Mouse (Mus musculus): ENCODE data around the gene Ppard.

Ppard gene

GRCm38 (mm10) chr17:28323786-28324185 is 91.3 kb downstream of the Ppard start:
- CTCF ChIA-PET, result interaction anchor here (0.6 to 2.2 kb wide), 17 partner anchors 8 to 600 kb away, joined by 3 to 10 read pairs (median 3); no protein-coding TSS in a partner anchor
- POLR2A ChIA-PET, result interaction anchor here (0.7 to 45.8 kb wide), 32 partner anchors 0 to 1350 kb away, joined by 3 to 990 read pairs (median 4); partner anchors contain the start of genes Fance (in 3 of the 4), Tead3 (in 2 of the 4), Def6 (in 1 of the 4) and Ppard (in 1 of the 4)

- ChIA-PET CTCF (interaction anchor here (0.6 to 2.2 kb wide), 15 partner anchors 8 to 228 kb away, joined by 3 to 10 read pairs (median 4); no protein-coding TSS in a partner anchor), POLR2A (interaction anchor here (0.7 to 45.8 kb wide), 20 partner anchors 0 to 1351 kb away, joined by 3 to 990 read pairs (median 4); partner anchors contain the start of genes Fance (in 2 of the 4), Tead3 (in 2 of the 4), Ppard (in 1 of the 4) and Rpl10a (in 1 of the 4))
These were observed 91.9 kb downstream of the Ppard start for GRCm38 (mm10) chr17:28324416-28324815.

- POLR2A ChIA-PET, result interaction anchor here in 3 of 4 experiments (0.6 to 45.8 kb wide), 9 partner anchors 2 to 100 kb away, joined by 3 to 990 read pairs (median 4); partner anchors contain the start of genes Fance (in 3 of the 3), Tead3 (in 2 of the 3), Rpl10a (in 1 of the 3) and Tulp1 (in 1 of the 3)
- CTCF ChIA-PET, result interaction anchor here in 2 of 4 experiments (0.5 to 1.4 kb wide), 6 partner anchors 9 to 752 kb away, joined by 3 to 4 read pairs (median 4); partner anchors contain the start of gene Def6 (in 1 of the 2)
These were observed 93.3 kb downstream of the Ppard start for GRCm38 (mm10) chr17:28325751-28326150.

- CTCF ChIA-PET, result interaction anchor here in 3 of 4 experiments (0.6 to 1.7 kb wide), 8 partner anchors 10 to 234 kb away, joined by 3 to 7 read pairs (median 4); partner anchors contain the start of gene Def6 (in 1 of the 3)
- POLR2A ChIA-PET, result interaction anchor here (0.5 to 45.8 kb wide), 30 partner anchors 3 to 262 kb away, joined by 3 to 990 read pairs (median 4); partner anchors contain the start of genes Fance (in 3 of the 4), Def6 (in 1 of the 4), Rpl10a (in 1 of the 4) and Tead3 (in 1 of the 4)
These were observed 94.5 kb downstream of the Ppard start for GRCm38 (mm10) chr17:28326951-28327350.

GRCm38 (mm10) chr17:28327673-28328325 is 95.3 kb downstream of the Ppard start:
- ChIA-PET CTCF (interaction anchor here in 3 of 4 experiments (0.6 to 1.7 kb wide), 7 partner anchors 9 to 120 kb away, joined by 3 to 7 read pairs (median 5); partner anchors contain the start of genes Def6 (in 1 of the 3), Fance (in 1 of the 3) and Tead3 (in 1 of the 3)), POLR2A (interaction anchor here (0.5 to 45.8 kb wide), 36 partner anchors 4 to 261 kb away, joined by 3 to 990 read pairs (median 4); partner anchors contain the start of genes Fance (in 3 of the 4), Def6 (in 1 of the 4), Ppard (in 1 of the 4) and Rpl10a (in 1 of the 4))

GRCm38 (mm10) chr17:28328366-28328928 is 95.9 kb downstream of the Ppard start, which contains the start of gene Rpl10a:
Gene Rpl10a, plus strand, starts transcription at chr17:28328471.
- ChIA-PET POLR2A (interaction anchor here (0.7 to 45.8 kb wide), 51 partner anchors 4 to 774 kb away, joined by 3 to 990 read pairs (median 5); partner anchors contain the start of genes Tead3 (in 3 of the 4), Fance (in 2 of the 4), Tulp1 (in 2 of the 4) and Def6 (in 1 of the 4)), CTCF (interaction anchor here in 1 of 4 experiments (1.0 to 1.4 kb wide), 3 partner anchors 23 to 204 kb away, joined by 3 to 7 read pairs (median 3); partner anchors contain the start of genes Def6 and Tead3)

GRCm38 (mm10) chr17:28328946-28329345 is 96.4 kb downstream of the Ppard start:
- ChIA-PET CTCF (interaction anchor here in 2 of 4 experiments (0.7 to 1.4 kb wide), 5 partner anchors 22 to 203 kb away, joined by 3 to 4 read pairs (median 3); partner anchors contain the start of gene Tead3 (in 1 of the 2)), POLR2A (interaction anchor here in 3 of 4 experiments (0.7 to 45.8 kb wide), 62 partner anchors 5 to 775 kb away, joined by 3 to 990 read pairs (median 4); partner anchors contain the start of genes Fance (in 3 of the 3), Tead3 (in 3 of the 3), Def6 (in 2 of the 3) and Tulp1 (in 2 of the 3))

- ChIA-PET POLR2A (interaction anchor here (0.5 to 45.8 kb wide), 96 partner anchors 5 to 1127 kb away, joined by 3 to 990 read pairs (median 5); partner anchors contain the start of genes Tead3 (in 4 of the 4), Fance (in 3 of the 4), Def6 (in 2 of the 4) and Tulp1 (in 2 of the 4)), CTCF (interaction anchor here (0.6 to 1.9 kb wide), 12 partner anchors 13 to 117 kb away, joined by 3 to 20 read pairs (median 4); partner anchors contain the start of gene Tead3 (in 1 of the 4))
These were observed 97.2 kb downstream of the Ppard start for GRCm38 (mm10) chr17:28329503-28330231.

- ChIA-PET POLR2A (interaction anchor here (0.6 to 45.8 kb wide), 102 partner anchors 6 to 1302 kb away, joined by 3 to 990 read pairs (median 6); partner anchors contain the start of genes Tead3 (in 4 of the 4), Fance (in 3 of the 4), Def6 (in 2 of the 4) and Tulp1 (in 2 of the 4)), CTCF (interaction anchor here (0.6 to 1.9 kb wide), 11 partner anchors 13 to 117 kb away, joined by 3 to 20 read pairs (median 4); partner anchors contain the start of gene Tead3 (in 1 of the 4))
These were observed 97.7 kb downstream of the Ppard start for GRCm38 (mm10) chr17:28330232-28330546.

- ChIA-PET CTCF (interaction anchor here in 2 of 4 experiments (0.8 to 1.9 kb wide), 8 partner anchors 11 to 101 kb away, joined by 3 to 7 read pairs (median 6); partner anchors contain the start of gene Tead3 (in 1 of the 2)), POLR2A (interaction anchor here (0.5 to 45.8 kb wide), 111 partner anchors 6 to 1302 kb away, joined by 3 to 990 read pairs (median 6); partner anchors contain the start of genes Tead3 (in 4 of the 4), Fance (in 3 of the 4), Def6 (in 2 of the 4) and Ppard (in 2 of the 4))
These were observed 98.1 kb downstream of the Ppard start for GRCm38 (mm10) chr17:28330590-28330989.

GRCm38 (mm10) chr17:28331241-28332112 is 99.0 kb downstream of the Ppard start:
- POLR2A ChIA-PET, result interaction anchor here (0.5 to 45.8 kb wide), 149 partner anchors 7 to 1244 kb away, joined by 3 to 990 read pairs (median 5); partner anchors contain the start of genes Fance (in 3 of the 4), Tead3 (in 3 of the 4), Tulp1 (in 3 of the 4) and Def6 (in 2 of the 4)

GRCm38 (mm10) chr17:28332113-28332914 is 99.8 kb downstream of the Ppard start:
- ChIA-PET POLR2A (interaction anchor here (0.6 to 45.8 kb wide), 106 partner anchors 7 to 1245 kb away, joined by 3 to 990 read pairs (median 5); partner anchors contain the start of genes Fance (in 3 of the 4), Tead3 (in 3 of the 4), Ppard (in 2 of the 4) and Hmga1 (in 1 of the 4)), CTCF (interaction anchor here (0.6 to 1.8 kb wide), 10 partner anchors 9 to 704 kb away, joined by 3 to 7 read pairs (median 3); no protein-coding TSS in a partner anchor)

More at GRCm38 (mm10) chr17:28331241-28332112, 99.0 kb downstream of the Ppard start:
- CTCF ChIA-PET, result interaction anchor here (0.6 to 1.9 kb wide), 15 partner anchors 8 to 703 kb away, joined by 3 to 7 read pairs (median 3); partner anchors contain the start of gene Tead3 (in 1 of the 4)

GRCm38 (mm10) chr17:28332915-28333546 is 100.5 kb downstream of the Ppard start:
- CTCF ChIA-PET, result interaction anchor here in 2 of 4 experiments (0.5 to 0.9 kb wide), 2 partner anchors 35 to 631 kb away, joined by 3 to 14 read pairs; no protein-coding TSS in a partner anchor
- POLR2A ChIA-PET, result interaction anchor here (0.7 to 45.8 kb wide), 27 partner anchors 8 to 195 kb away, joined by 3 to 990 read pairs (median 12); partner anchors contain the start of genes Tead3 (in 2 of the 4), Fance (in 1 of the 4), Ppard (in 1 of the 4) and Rpl10a (in 1 of the 4)

- CTCF ChIA-PET, result interaction anchor here in 1 of 4 experiments (0.7 kb wide), 1 partner anchor 177 kb away, joined by 3 read pairs; no protein-coding TSS in a partner anchor
- POLR2A ChIA-PET, result interaction anchor here in 3 of 4 experiments (0.8 to 45.8 kb wide), 5 partner anchors 8 to 18 kb away, joined by 3 to 990 read pairs (median 4); partner anchors contain the start of genes Tead3 (in 2 of the 3), Fance (in 1 of the 3), Rpl10a (in 1 of the 3) and Tulp1 (in 1 of the 3)
These were observed 102.8 kb downstream of the Ppard start for GRCm38 (mm10) chr17:28335267-28335666.

Data from embryonic stem cell, embryonic (primary cell).